Mouse (Mus musculus) forebrain, embryonic 13.5 days (tissue): ENCODE data around the gene Trip10. TPM values are rescaled to one million over a fixed set of nuclear protein-coding genes. Genes with fewer than 3 reads are reported as not detected.
"Not testable (repeated sequence)": the region's sequence is repeated elsewhere in the genome, so short reads cannot be mapped to it uniquely, and the experiment has no call there.

Source experiments
- ATAC-seq: fragments of 200-750 bp; cut with Nextera tagmentation; 2 replicates; pipeline ENCODE4 v1.8.0; 2017
- H3K27ac ChIP-seq: fragments of 300-500 bp; sonication (generic); 2 replicates; pipeline ENCODE4 v1.5.1; 2015; ENCODE audit warnings: inconsistent platforms, mild to moderate bottlenecking, moderate library complexity
- H3K27me3 ChIP-seq: fragments of 300-500 bp; sonication (generic); 2 replicates; pipeline ENCODE4 v1.6.1; 2015; ENCODE audit warnings: mild to moderate bottlenecking, inconsistent platforms
- H3K36me3 ChIP-seq: fragments of 300-500 bp; sonication (generic); 2 replicates; pipeline ENCODE4 v1.6.1; 2015; ENCODE audit warnings: mild to moderate bottlenecking, inconsistent platforms; ENCODE audit not compliant: poor library complexity, severe bottlenecking
- H3K4me1 ChIP-seq: fragments of 300-500 bp; sonication (generic); 2 replicates; pipeline ENCODE4 v1.6.1; 2015; ENCODE audit warnings: inconsistent platforms
- H3K4me2 ChIP-seq: fragments of 300-500 bp; sonication (generic); 2 replicates; pipeline ENCODE4 v1.6.1; 2015; ENCODE audit warnings: inconsistent platforms, mild to moderate bottlenecking, moderate library complexity
- H3K4me3 ChIP-seq: fragments of 300-500 bp; sonication (generic); 2 replicates; pipeline ENCODE4 v1.5.1; 2015; ENCODE audit warnings: mild to moderate bottlenecking, inconsistent platforms
- H3K9ac ChIP-seq: fragments of 300-500 bp; sonication (generic); 2 replicates; pipeline ENCODE4 v1.6.1; 2015; ENCODE audit warnings: mild to moderate bottlenecking, inconsistent platforms
- H3K9me3 ChIP-seq: fragments of 300-500 bp; sonication (generic); replicated peaks from 2 replicates; pipeline ENCODE4 v1.6.1; 2016; ENCODE audit warnings: inconsistent platforms
- WGBS: fragments of 180-500 bp; shearing (Covaris S2); methylation state at CpG from one replicate; pipeline ENCODE4 v1.1.7; 2015; 5-methylcytosine and 5-hydroxymethylcytosine counted together
- polyA plus RNA-seq: library from polyadenylated mRNA; unstranded; fragments of >200 nt; fragmentation: Nextera tagmentation; extraction: Ambion mirVana; gene quantifications from 2 replicates; pipeline ENCODE4 v1.2.1, GENCODE M21; 2015

Trip10 gene
- polyA plus RNA-seq, 1 experiment from 2014 or later: 18.7 TPM

GRCm38 (mm10) chr17:57275111-57275996, 26.1 kb downstream of the Trip10 start:
- peaks cover 22% of the 10 kb centered on the region for H3K4me1 ChIP-seq
- no peaks in the 10 kb centered on the region for H3K9me3 ChIP-seq
- H3K27me3 ChIP-seq: peaks cover 55% of the 10 kb centered on the region
- H3K36me3 ChIP-seq: no peaks in the 10 kb centered on the region
- H3K4me3 ChIP-seq: peak overlapping the region; percentile 45
- no peak overlapping the region for H3K27ac ChIP-seq
- 1% methylated on average over 44 of the region's 53 CpGs for WGBS
- H3K9ac ChIP-seq: 0 out of 2 replicates have a peak overlapping the region, but pooled peaks have one; percentile 41
- peak overlapping the region; percentile 65 for H3K4me2 ChIP-seq
- peak; percentile 77 for ATAC-seq

- ATAC-seq: peak; percentile 11; the same call in 1 of the 2 replicates
- no peak overlapping the region for H3K27ac ChIP-seq
- H3K4me1 ChIP-seq: peaks cover 22% of the 10 kb centered on the region
- no peaks in the 10 kb centered on the region for H3K36me3 ChIP-seq
- H3K27me3 ChIP-seq: peaks cover 54% of the 10 kb centered on the region
- H3K9me3 ChIP-seq: no peaks in the 10 kb centered on the region
- peak overlapping the region; percentile 65 for H3K4me2 ChIP-seq
- peak overlapping the region; percentile 41; the same call in 1 of the 2 replicates for H3K9ac ChIP-seq
- 3% methylated on average over 13 of the region's 13 CpGs for WGBS
- peak overlapping the region; percentile 45 for H3K4me3 ChIP-seq
These were observed 26.7 kb downstream of the Trip10 start for GRCm38 (mm10) chr17:57275997-57276351.

DNA sequence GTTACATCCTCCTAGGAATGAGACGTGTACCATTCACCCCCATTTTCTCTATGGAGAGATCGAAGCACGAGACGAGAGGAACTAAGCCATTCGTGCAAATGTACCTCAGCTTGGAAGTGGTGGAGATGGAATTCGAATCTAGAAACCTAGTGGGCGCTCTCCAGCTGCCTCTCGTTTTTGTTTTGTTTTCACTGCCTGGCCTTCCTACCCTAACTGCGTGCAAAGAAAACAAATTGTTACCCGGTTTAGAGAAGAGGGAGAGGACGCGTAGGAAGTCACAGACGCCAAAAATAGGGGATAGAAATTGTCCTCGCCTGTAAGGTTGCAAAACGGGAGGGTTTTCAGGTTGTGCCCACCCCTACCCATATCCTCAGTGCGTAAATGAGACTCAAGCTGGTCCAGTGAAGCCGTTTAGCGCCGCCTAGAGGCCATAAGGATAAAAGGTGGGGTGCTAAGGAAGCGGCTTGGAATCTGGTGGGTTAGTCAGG, 27.4 kb downstream of the Trip10 start:
- Histone ChIP-seq H3K27me3 (peaks cover 51% of the 10 kb centered on the region), H3K27ac (no peak overlapping the region)

GRCm38 (mm10) chr17:57277598-57278261, 28.5 kb downstream of the Trip10 start:
- Histone ChIP-seq H3K4me1 (peaks cover 22% of the 10 kb centered on the region), H3K27me3 (peaks cover 41% of the 10 kb centered on the region)
- H3K9ac ChIP-seq, H3K9me3 ChIP-seq, H3K4me3 ChIP-seq, H3K27ac ChIP-seq, H3K4me2 ChIP-seq, ATAC-seq, H3K36me3 ChIP-seq: not testable (repeated sequence)
- 76% methylated on average over 5 of the region's 5 CpGs for WGBS

More for the DNA sequence above, 27.4 kb downstream of the Trip10 start:
- peak; percentile 70 for ATAC-seq
- Histone ChIP-seq H3K36me3 (no peaks in the 10 kb centered on the region), H3K4me3 (peak overlapping the region; percentile 45), H3K9ac (0 out of 2 replicates have a peak overlapping the region, but pooled peaks have one; percentile 41), H3K9me3 (no peaks in the 10 kb centered on the region), H3K4me1 (peaks cover 22% of the 10 kb centered on the region), H3K4me2 (peak overlapping the region; percentile 65)
- WGBS: under 1% methylated on average over 20 of the region's 20 CpGs

GRCm38 (mm10) chr17:57278537-57278936, 29.3 kb downstream of the Trip10 start:
- Histone ChIP-seq H3K27ac (no peak overlapping the region), H3K9ac (no peak overlapping the region), H3K9me3 (no peaks in the 10 kb centered on the region), H3K4me3 (no peak overlapping the region), H3K4me2 (no peak overlapping the region), H3K36me3 (no peaks in the 10 kb centered on the region), H3K4me1 (peaks cover 22% of the 10 kb centered on the region), H3K27me3 (peaks cover 33% of the 10 kb centered on the region)
- no peak for ATAC-seq
- 96% methylated on average over 2 of the region's 2 CpGs for WGBS

DNA sequence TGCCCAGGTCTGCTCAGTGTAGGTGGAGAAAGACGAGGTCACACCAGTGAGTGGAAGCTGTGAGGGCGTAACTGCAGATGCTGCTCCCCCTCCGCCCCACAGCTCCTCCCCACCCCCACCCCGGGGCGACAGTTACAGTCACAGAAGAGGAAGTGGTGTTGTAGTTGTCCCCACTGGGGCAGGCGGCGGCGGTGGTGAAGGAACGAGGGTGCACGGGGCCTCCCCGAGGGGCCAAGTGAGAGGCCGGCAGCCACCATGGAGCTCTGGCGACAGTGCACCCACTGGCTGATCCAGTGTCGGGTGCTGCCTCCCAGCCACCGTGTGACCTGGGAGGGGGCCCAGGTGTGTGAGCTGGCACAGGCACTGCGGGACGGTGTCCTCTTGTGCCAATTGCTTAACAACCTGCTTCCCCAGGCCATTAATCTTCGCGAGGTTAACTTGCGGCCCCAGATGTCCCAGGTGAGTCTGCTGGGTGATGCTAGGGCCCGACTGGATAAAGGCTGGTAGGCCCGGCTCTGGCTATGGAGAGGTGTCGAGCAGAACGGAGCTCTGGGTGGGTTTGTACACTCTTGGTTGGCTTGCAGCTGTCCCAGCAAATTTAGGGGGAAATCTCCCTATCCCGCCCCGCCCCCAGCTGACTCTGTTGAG, 29.8 kb downstream of the Trip10 start, which contains the start of gene Vav1:
TSS of gene Vav1 (plus strand) at position 158 of the 648 bp plus-strand sequence.
- Histone ChIP-seq H3K4me3 (no peak within 1 kb of the TSS), H3K9me3 (no peaks in the 10 kb centered on the region), H3K27me3 (peaks cover 28% of the 10 kb centered on the region), H3K9ac (no peak within 1 kb of the TSS), H3K36me3 (no peaks in the 10 kb centered on the region), H3K4me1 (peaks cover 22% of the 10 kb centered on the region), H3K4me2 (no peak within 1 kb of the TSS), H3K27ac (no peak within 1 kb of the TSS)
- no peak for ATAC-seq
- WGBS: 77% methylated on average over 26 of the region's 26 CpGs

- 54% methylated on average over 9 of the region's 9 CpGs for WGBS
- H3K27me3 ChIP-seq: peaks cover 22% of the 10 kb centered on the region
- H3K4me3 ChIP-seq: no peak overlapping the region
- no peaks in the 10 kb centered on the region for H3K9me3 ChIP-seq
- no peaks in the 10 kb centered on the region for H3K36me3 ChIP-seq
- no peak overlapping the region for H3K9ac ChIP-seq
- H3K4me2 ChIP-seq: no peak overlapping the region
- peaks cover 21% of the 10 kb centered on the region for H3K4me1 ChIP-seq
- no peak overlapping the region for H3K27ac ChIP-seq
- ATAC-seq: no peak
These were observed 30.5 kb downstream of the Trip10 start for GRCm38 (mm10) chr17:57279591-57280224.

DNA sequence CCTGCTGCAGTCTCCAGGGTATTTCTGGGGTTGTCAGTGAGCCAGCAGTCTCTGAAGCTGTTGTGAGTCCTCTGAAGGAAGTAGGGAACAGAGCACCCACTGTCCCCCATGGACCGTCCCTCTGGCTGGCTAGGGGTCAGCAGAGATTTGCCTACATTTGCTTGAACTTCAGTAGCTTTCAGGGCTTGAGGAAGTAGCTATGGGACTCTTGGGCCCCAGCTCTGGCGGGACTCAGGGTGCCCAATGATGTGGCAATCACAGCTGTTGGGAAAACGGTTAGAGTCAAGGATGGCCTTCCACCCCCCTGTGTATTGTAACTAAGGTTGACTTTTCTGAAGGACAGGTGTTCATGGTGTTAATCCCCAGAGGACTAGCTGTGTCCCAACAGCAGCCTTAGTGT, 31.2 kb downstream of the Trip10 start:
- peaks cover 15% of the 10 kb centered on the region for H3K4me1 ChIP-seq
- no peaks in the 10 kb centered on the region for H3K36me3 ChIP-seq
- H3K9me3 ChIP-seq: no peaks in the 10 kb centered on the region
- H3K4me3 ChIP-seq: no peak overlapping the region
- no peak for ATAC-seq
- H3K27ac ChIP-seq: no peak overlapping the region
- H3K4me2 ChIP-seq: no peak overlapping the region
- H3K9ac ChIP-seq: no peak overlapping the region
- peaks cover 15% of the 10 kb centered on the region for H3K27me3 ChIP-seq
- 68% methylated on average over 3 of the region's 3 CpGs for WGBS

GRCm38 (mm10) chr17:57283906-57284305, 34.7 kb downstream of the Trip10 start:
- Histone ChIP-seq H3K36me3 (no peaks in the 10 kb centered on the region), H3K4me3 (no peak overlapping the region), H3K27ac (no peak overlapping the region), H3K27me3 (0 out of 2 replicates have a peak, but pooled peaks cover 3% of the 10 kb centered on the region), H3K9me3 (no peaks in the 10 kb centered on the region), H3K4me1 (no peaks in the 10 kb centered on the region), H3K9ac (no peak overlapping the region), H3K4me2 (no peak overlapping the region)
- WGBS: 80% methylated on average over 5 of the region's 5 CpGs
- ATAC-seq: no peak

DNA sequence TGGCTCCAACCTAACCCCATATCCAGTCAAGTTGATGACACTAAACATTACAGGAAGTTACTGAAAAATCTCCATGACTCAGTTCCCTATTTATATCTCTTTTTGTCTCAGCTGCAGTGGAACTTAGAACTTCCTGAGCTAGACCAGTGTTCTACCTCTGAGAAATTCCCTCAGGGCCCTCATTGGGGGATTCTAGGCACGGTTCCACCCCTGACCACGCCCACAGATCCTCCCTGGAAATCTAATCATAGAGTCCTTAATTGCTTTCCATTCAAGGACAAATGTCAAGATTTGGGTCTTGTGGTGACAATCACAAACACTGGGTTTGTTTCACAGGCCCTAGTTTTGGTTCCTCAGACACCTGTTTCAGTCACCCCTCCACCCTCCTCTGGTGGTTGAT, 35.8 kb downstream of the Trip10 start:
- Histone ChIP-seq H3K27ac (no peak overlapping the region), H3K9me3 (no peaks in the 10 kb centered on the region), H3K4me2 (no peak overlapping the region), H3K36me3 (no peaks in the 10 kb centered on the region), H3K4me1 (no peaks in the 10 kb centered on the region), H3K4me3 (no peak overlapping the region), H3K9ac (no peak overlapping the region), H3K27me3 (no peaks in the 10 kb centered on the region)
- 64% methylated on average over 2 of the region's 2 CpGs for WGBS
- no peak for ATAC-seq

- no peak for ATAC-seq
- no peaks in the 10 kb centered on the region for H3K36me3 ChIP-seq
- H3K9ac ChIP-seq: no peak overlapping the region
- WGBS: 74% methylated on average over 8 of the region's 8 CpGs
- no peak overlapping the region for H3K4me3 ChIP-seq
- no peak overlapping the region for H3K27ac ChIP-seq
- H3K9me3 ChIP-seq: 0 out of 2 replicates have a peak, but pooled peaks cover 4% of the 10 kb centered on the region
- no peaks in the 10 kb centered on the region for H3K27me3 ChIP-seq
- no peaks in the 10 kb centered on the region for H3K4me1 ChIP-seq
- H3K4me2 ChIP-seq: no peak overlapping the region
These were observed 37.6 kb downstream of the Trip10 start for GRCm38 (mm10) chr17:57286718-57287355.
